Mouse (Mus musculus): Measurements from ENCODE around the gene Gon4l. TPM values are rescaled to one million over a fixed set of nuclear protein-coding genes. Genes with fewer than 3 reads are reported as not detected.

The Gon4l gene
- polyA plus RNA-seq, 1 experiment from 2014 or later = 13.2 TPM

- Histone ChIP-seq H3K4me2 (peak overlapping the region; percentile 70), H3K9ac (peak overlapping the region; percentile 95), H3K27me3 (no peaks in the 10 kb centered on the region), H3K4me3 (peak overlapping the region; percentile 88), H3K27ac (replicated peaks) (peak overlapping the region; percentile 100), H3K36me3 (no peaks in the 10 kb centered on the region), H3K4me1 (replicated peaks) (peaks cover 42% of the 10 kb centered on the region), H3K9me3 (no peaks in the 10 kb centered on the region)
- ATAC-seq (ENCODE audit: low FRiP score, low read depth) = no peak
- 0% methylated on average over 5 of the region's 5 CpGs for WGBS
These were observed 116.3 kb downstream of the Gon4l start for GRCm38 (mm10) chr3:88951327-88951800.

DNA sequence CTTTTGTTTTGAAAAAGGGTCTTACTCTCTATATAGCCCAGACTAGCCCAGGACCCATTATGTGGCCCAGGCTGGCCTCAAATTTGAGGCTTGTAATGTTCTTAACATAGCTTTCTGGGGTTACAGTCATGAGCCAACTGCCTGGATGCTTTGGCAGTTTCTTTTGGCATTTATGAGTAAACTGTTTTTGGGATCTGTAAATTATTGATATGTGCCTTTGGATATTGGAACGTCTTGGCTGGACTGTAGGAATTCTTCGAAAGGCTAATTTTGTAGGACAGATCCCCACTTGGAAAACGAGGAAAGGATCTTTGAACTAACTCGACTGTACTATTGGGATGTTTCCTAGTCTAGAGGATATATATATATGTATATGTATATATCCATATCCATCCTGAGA is 118.2 kb downstream of the Gon4l start:
- H3K4me2 ChIP-seq = no peak overlapping the region
- WGBS = 88% methylated on average over 4 of the region's 4 CpGs
- no peaks in the 10 kb centered on the region for H3K36me3 ChIP-seq
- H3K4me1 ChIP-seq (replicated peaks) = peaks cover 34% of the 10 kb centered on the region
- no peak for ATAC-seq (ENCODE audit: low FRiP score, low read depth)
- no peaks in the 10 kb centered on the region for H3K9me3 ChIP-seq
- no peaks in the 10 kb centered on the region for H3K27me3 ChIP-seq
- no peak overlapping the region for H3K9ac ChIP-seq
- no peak overlapping the region for H3K4me3 ChIP-seq
- H3K27ac ChIP-seq (replicated peaks) = no peak overlapping the region

GRCm38 (mm10) chr3:88953736-88954135 is 118.7 kb downstream of the Gon4l start:
- no peak overlapping the region for H3K27ac ChIP-seq (replicated peaks)
- H3K27me3 ChIP-seq = no peaks in the 10 kb centered on the region
- no peaks in the 10 kb centered on the region for H3K9me3 ChIP-seq
- no peak overlapping the region for H3K9ac ChIP-seq
- no peak overlapping the region for H3K4me2 ChIP-seq
- H3K4me1 ChIP-seq (replicated peaks) = peaks cover 29% of the 10 kb centered on the region
- no peaks in the 10 kb centered on the region for H3K36me3 ChIP-seq
- no peak overlapping the region for H3K4me3 ChIP-seq
- ATAC-seq (ENCODE audit: low FRiP score, low read depth) = no peak

Other genes with a start within 250 kb of the Gon4l start
- gene Arhgef2, start 229.3 kb upstream of the Gon4l start, polyA plus RNA-seq (2015; fragmentation: Nextera tagmentation; extraction: Ambion mirVana) = 121 and 129 TPM in 2 replicates
- not detected in 2 replicates for gene Rxfp4, start 182.1 kb upstream of the Gon4l start, polyA plus RNA-seq (2015; fragmentation: Nextera tagmentation; extraction: Ambion mirVana)
- 84.5 and 88.5 TPM in 2 replicates for gene Khdc4, start 149.4 kb upstream of the Gon4l start, polyA plus RNA-seq (2015; fragmentation: Nextera tagmentation; extraction: Ambion mirVana)
- 64.4 and 66.8 TPM in 2 replicates for gene Rit1, start 118.4 kb upstream of the Gon4l start, polyA plus RNA-seq (2015; fragmentation: Nextera tagmentation; extraction: Ambion mirVana)
- 220 and 239 TPM in 2 replicates for gene Syt11, start 60.1 kb upstream of the Gon4l start, polyA plus RNA-seq (2015; fragmentation: Nextera tagmentation; extraction: Ambion mirVana)
- 47.4 and 50.6 TPM in 2 replicates for gene Msto1, start 78.8 kb downstream of the Gon4l start, polyA plus RNA-seq (2015; fragmentation: Nextera tagmentation; extraction: Ambion mirVana)
- gene Ash1l, start 115.4 kb downstream of the Gon4l start, polyA plus RNA-seq (2015; fragmentation: Nextera tagmentation; extraction: Ambion mirVana) = 17.5 and 19.5 TPM in 2 replicates
- gene Dap3, start 116.0 kb downstream of the Gon4l start, polyA plus RNA-seq (2015; fragmentation: Nextera tagmentation; extraction: Ambion mirVana) = 121 and 129 TPM in 2 replicates